Mouse (Mus musculus) heart, postnatal 14 days (tissue): Measurements from ENCODE around the gene Sapcd1. TPM values are rescaled to one million over a fixed set of nuclear protein-coding genes. Genes with fewer than 3 reads are reported as not detected.

Experiments
- DNase-seq, 2 experiments: peaks; one replicate each; pipeline ENCODE4 v3.0.0; 2021 to 2022
- intact Hi-C: fragments of 180-260 bp; cut with DNase I; formaldehyde crosslinking; loops from one replicate; pipeline ENCODE4 v1.15.1; 2025
- total RNA-seq, 2 experiments: library from RNA; stranded (reverse); gene quantifications; 2 replicates each; pipeline ENCODE4 v1.2.3; 2021

Gene Sapcd1
- total RNA-seq, 2 experiments from 2014 or later = 0.34 to 0.48 TPM

DNA sequence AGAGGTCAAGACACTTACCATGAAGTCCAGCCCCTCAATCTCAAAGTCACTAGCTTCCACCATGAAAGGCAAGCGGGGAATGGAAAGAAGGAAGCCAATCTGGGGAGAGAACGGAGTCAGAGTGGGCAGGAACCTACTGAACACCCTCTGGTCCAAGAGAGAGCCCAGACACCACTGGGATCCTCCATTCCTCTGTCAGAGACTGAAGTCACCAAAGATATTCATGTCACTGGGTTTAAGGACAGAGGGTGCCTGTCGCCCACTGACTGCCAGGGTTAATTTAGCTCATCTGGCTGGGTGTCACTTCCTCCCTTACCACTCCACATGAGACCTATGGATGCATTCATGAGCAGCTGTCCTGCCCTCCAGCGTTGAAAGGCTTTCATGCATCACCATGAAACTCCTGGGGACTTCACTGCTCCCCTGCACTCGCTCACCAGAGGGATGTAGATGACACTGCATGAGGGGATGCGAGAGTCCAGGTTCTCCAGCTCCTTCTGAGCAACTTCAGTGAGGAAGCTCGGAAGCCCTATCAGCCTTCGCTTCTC lies 4.6 kb upstream of the Sapcd1 start:
- intact Hi-C loops = no loop called here
- no peak for DNase-seq

GRCm38 (mm10) chr17:35031880-35032279 lies 4.1 kb upstream of the Sapcd1 start:
- no peak for DNase-seq
- intact Hi-C loops = no loop called here

- intact Hi-C loops = no loop called here
- no peak for DNase-seq
Measured at GRCm38 (mm10) chr17:35031272-35031671, 3.5 kb upstream of the Sapcd1 start.

GRCm38 (mm10) chr17:35029691-35030532 lies 2.1 kb upstream of the Sapcd1 start:
- intact Hi-C loops = no loop called here
- no peak for DNase-seq

DNA sequence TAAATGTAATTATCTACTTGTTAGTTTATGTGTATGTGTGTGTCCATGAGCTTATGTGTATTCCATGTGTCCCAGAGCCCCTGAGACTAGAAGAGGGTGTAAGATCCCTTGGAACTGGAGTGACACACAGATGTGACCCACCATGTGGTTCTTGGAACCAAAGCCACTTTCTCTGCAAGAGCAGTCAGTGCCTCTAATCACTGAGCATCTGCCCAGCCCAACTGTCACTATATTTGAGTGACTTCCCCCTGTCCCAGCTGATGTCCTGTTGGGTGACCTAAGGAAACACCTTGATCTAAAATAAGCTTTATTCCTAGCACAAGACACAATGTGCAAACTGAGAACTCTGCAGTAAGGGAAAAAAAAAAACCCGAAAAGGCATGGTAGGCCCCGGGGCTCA lies 499 bp upstream of the Sapcd1 start:
- intact Hi-C loops = no loop called here
- no peak for DNase-seq

- no peak for DNase-seq
- intact Hi-C loops = no loop called here
Measured at GRCm38 (mm10) chr17:35026206-35026605, 1.6 kb downstream of the Sapcd1 start.

GRCm38 (mm10) chr17:35024691-35025488 lies 2.9 kb downstream of the Sapcd1 start:
- intact Hi-C loops = no loop called here

DNA sequence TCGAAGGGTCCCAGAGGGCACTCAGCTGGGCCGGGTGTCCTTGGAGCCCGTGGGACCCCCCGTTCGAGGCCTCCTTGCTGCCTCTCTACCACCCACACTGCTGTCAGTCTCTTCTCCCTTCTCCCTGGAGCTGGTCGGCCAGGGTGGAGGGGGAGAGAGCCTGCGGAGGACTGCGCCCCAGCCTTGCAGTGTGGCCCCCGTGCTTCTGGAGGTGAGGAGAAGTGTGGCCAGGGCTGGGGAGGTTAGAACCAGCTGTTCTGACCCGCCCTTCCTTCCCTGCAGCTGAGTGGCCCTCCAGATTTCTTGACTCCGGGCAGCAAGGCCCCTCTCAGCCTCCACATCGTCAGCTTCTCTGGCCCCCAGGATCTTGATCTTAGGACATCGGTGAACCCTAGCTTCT lies 3.6 kb downstream of the Sapcd1 start:
- intact Hi-C loops = no loop called here
- no peak for DNase-seq

More at GRCm38 (mm10) chr17:35024691-35025488, 2.9 kb downstream of the Sapcd1 start:
- no peak for DNase-seq

DNA sequence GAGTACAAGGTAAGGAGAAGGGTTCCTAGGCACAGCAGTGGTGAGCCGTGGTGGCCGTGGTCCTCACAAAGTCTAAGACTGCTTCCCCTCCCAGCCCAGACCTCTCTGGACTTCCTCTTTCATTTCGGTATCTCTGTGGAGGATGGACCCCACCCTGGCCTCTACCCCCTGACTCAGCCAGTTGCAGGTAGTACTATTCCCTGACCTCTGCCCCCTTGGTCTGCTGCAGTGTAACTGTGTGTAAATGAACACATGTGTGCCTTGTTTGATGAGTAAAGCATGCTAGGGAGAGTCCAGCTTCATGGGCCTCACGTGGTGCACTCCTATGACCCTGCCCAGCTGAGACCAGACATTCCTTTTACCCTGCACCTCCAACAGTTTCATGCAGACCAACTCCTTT lies 4.1 kb downstream of the Sapcd1 start:
- no peak for DNase-seq
- intact Hi-C loops = loop anchor here (2.0 kb wide), 1 partner anchor 21 kb away; no protein-coding TSS in a partner anchor

DNA sequence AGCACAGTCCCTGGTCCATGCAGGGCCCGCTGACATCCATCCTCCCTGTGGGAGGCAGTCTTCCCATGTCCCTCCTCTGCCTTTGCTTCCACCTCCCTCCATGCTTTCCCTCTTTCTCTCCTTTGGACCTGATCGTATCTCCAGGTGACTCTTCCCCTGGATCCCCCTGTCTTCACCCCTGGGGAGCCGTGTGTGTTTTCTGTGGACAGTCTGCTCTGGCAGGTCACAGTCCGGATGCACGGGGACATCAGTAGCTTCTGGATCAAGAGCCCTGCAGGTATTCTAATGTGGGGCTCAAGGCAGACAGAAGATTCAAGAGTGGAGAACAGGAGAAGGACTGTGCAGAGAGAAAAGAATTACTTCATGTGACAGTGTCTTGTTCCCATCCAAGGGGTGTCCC lies 4.6 kb downstream of the Sapcd1 start:
- intact Hi-C loops = loop anchor here (2.0 kb wide), 1 partner anchor 22 kb away; no protein-coding TSS in a partner anchor
- no peak for DNase-seq

DNA sequence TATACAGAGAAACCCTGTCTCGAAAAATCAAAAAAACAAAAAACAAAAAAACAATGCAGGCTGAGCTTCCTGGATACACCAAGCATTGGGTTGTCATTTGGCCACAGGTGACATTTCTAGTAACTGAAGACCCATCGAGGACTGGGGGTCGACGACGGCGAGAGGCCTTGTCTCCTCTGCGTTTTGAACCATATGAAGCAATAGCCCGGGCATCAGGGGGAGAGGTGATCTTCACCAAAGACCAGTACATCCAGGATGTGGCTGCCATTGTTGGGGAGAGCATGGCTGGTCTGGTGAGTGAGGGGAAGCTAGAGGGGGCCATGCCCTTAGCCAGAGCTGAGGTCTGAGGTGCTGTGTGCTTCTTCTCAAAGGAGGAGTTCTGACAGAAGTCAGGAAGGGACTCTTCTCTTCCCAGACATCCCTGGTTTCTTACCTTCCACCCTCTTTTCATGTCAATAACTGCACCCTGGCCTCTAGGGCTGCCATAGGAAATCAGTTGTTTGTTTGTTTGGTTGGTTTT lies 5.2 kb downstream of the Sapcd1 start:
- intact Hi-C loops = loop anchor here (1.0 to 2.0 kb wide), 2 partner anchors 22 to 37 kb away; partner anchors contain the start of gene Ddah2
- no peak for DNase-seq

- intact Hi-C loops = loop anchor here (1.0 to 2.0 kb wide), 4 partner anchors 23 to 84 kb away; partner anchors contain the start of genes Ddah2 and Ly6g6d
- peak in 1 of 2 experiments; percentile 32 for DNase-seq
Measured at GRCm38 (mm10) chr17:35021842-35022477, 5.9 kb downstream of the Sapcd1 start.

- peak; percentile 89 to 94 for DNase-seq
Measured at GRCm38 (mm10) chr17:35021163-35021808, 6.5 kb downstream of the Sapcd1 start.

DNA sequence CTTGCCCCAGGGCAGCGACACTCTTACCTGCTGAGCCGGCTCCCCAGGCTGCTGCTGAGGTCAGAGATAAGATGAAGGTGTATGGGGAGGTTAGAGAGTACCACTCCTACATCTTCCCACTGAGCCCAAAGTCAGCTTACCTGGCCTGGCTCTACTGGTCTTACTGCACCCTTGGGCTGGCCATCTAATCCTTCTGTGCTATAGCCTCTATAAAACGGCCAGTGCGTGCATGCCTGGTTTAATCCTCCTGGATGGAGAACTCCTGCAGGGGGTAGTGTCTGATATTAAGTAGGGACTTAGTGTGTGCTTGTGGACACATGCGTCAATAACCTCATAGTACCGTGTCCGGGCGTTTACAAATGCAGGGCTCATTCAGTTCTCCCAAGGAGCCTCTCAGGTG lies 7.3 kb downstream of the Sapcd1 start:
- no peak for DNase-seq
- intact Hi-C loops = loop anchor here (2.0 kb wide), 1 partner anchor 58 kb away; the partner anchor contains the start of gene Ly6g6d

More at GRCm38 (mm10) chr17:35021163-35021808, 6.5 kb downstream of the Sapcd1 start:
- intact Hi-C loops = loop anchor here (1.0 to 2.0 kb wide), 2 partner anchors 58 to 85 kb away; partner anchors contain the start of gene Ly6g6d

DNA sequence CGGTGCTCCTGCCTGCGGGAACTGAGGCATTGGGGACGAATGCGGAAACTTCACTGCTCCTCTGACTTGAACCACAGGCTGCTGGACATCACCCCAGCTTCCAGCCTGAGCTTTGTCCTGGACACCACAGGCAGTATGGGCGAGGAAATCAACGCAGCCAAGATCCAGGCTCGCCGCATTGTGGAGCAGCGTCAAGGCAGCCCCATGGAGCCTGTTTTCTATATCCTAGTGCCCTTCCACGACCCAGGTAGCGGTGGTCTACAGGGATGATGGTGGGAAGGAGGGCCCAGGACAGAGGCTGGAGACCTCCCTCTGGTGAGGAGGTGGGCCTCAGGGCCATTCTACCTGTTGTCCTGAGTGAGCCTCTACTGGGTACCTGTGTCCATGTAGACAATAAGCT lies 7.9 kb downstream of the Sapcd1 start:
- DNase-seq = no peak
- intact Hi-C loops = loop anchor here (2.0 kb wide), 1 partner anchor 59 kb away; the partner anchor contains the start of gene Ly6g6d

GRCm38 (mm10) chr17:35018171-35018570 lies 9.6 kb downstream of the Sapcd1 start:
- no peak for DNase-seq
- intact Hi-C loops = no loop called here

DNA sequence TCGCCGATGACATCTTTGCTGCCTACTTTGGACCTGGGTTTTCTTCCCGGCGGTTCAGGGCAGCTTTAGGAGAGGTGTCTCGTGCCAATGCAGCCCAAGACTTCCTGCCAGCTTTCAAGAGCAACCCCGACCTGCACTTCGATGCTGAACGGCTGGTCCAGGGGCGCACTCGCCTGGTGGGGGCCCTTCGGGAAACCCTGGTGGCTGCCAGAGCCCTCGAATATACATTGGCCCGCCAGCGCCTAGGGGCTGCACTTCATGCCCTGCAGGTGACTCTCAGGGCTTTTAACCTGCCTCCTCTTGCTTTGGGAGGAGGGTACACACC lies 10.1 kb downstream of the Sapcd1 start:
- intact Hi-C loops = no loop called here
- no peak for DNase-seq

- intact Hi-C loops = no loop called here
- no peak for DNase-seq
Measured at GRCm38 (mm10) chr17:35016791-35017705, 10.8 kb downstream of the Sapcd1 start.
